Mouse (Mus musculus): ENCODE results near the gene Armc5. TPM values are rescaled to one million over a fixed set of nuclear protein-coding genes. Genes with fewer than 3 reads are reported as not detected.

Armc5 gene
- polyA plus RNA-seq, 2 experiments, result 4.6 to 5.2 TPM

- Histone ChIP-seq H3K9me3 (ENCODE audit: control insufficient read depth, low read length) (no peaks in the 10 kb centered on the region), H3K4me3 (ENCODE audit: insufficient read depth in 1 of 2, low read depth in 2 of 2, low read length in 2 of 2) (no peak overlapping the region), H3K27ac (no peak overlapping the region), H3K36me3 (replicated peaks; ENCODE audit: control insufficient read depth, insufficient read depth, low read depth) (no peaks in the 10 kb centered on the region; the same call in 1 of the 2 replicates), H3K27me3 (ENCODE audit: control insufficient read depth, insufficient read depth, low read length) (peaks cover 9% of the 10 kb centered on the region), H3K4me2 (ENCODE audit: low read depth) (peak overlapping the region; percentile 18; the same call in 1 of the 2 replicates), H3K9ac (replicated peaks) (no peak overlapping the region), H3K4me1 (replicated peaks; ENCODE audit: control insufficient read depth in 2 of 2, insufficient read depth in 2 of 2, low read length in 1 of 2) (peaks cover 11% of the 10 kb centered on the region in 2 experiments)
- DNase-seq (ENCODE audit: low read depth in 3 of 3, low spot score in 3 of 3) (no peak), ATAC-seq (ENCODE audit: insufficient read depth) (no peak)
- WGBS (ENCODE audit: insufficient replicate concordance), result 76% methylated on average over 10 of the region's 10 CpGs
- TF ChIP-seq EP300 (IDR thresholded peaks at IDR 0.05; ENCODE audit: low read depth) (no peak), CTCF (IDR thresholded peaks at IDR 0.05; ENCODE audit: low read depth) (no peak)
These were observed 11.2 kb downstream of the Armc5 start for GRCm38 (mm10) chr7:128248081-128249042.

GRCm38 (mm10) chr7:128249998-128250397 lies 12.9 kb downstream of the Armc5 start:
- WGBS (ENCODE audit: insufficient replicate concordance), result 54% methylated on average over 5 of the region's 5 CpGs
- H3K27ac ChIP-seq, result no peak overlapping the region
- H3K27me3 ChIP-seq (ENCODE audit: control insufficient read depth, insufficient read depth, low read length), result peaks cover 9% of the 10 kb centered on the region
- H3K4me3 ChIP-seq (ENCODE audit: insufficient read depth in 1 of 2, low read depth in 2 of 2, low read length in 2 of 2), result no peak overlapping the region
- H3K9me3 ChIP-seq (ENCODE audit: control insufficient read depth, low read length), result no peaks in the 10 kb centered on the region
- TF ChIP-seq CTCF (IDR thresholded peaks at IDR 0.05; ENCODE audit: low read depth), result no peak
- no peak for TF ChIP-seq EP300 (IDR thresholded peaks at IDR 0.05; ENCODE audit: low read depth)
- H3K4me1 ChIP-seq (replicated peaks; ENCODE audit: control insufficient read depth in 2 of 2, insufficient read depth in 2 of 2, low read length in 1 of 2), result peaks cover 11% of the 10 kb centered on the region in 2 experiments
- ATAC-seq (ENCODE audit: insufficient read depth) (no peak), DNase-seq (ENCODE audit: low read depth in 3 of 3, low spot score in 3 of 3) (no peak)
- no peak overlapping the region for H3K9ac ChIP-seq (replicated peaks)
- no peak overlapping the region for H3K4me2 ChIP-seq (ENCODE audit: low read depth)
- H3K36me3 ChIP-seq (replicated peaks; ENCODE audit: control insufficient read depth, insufficient read depth, low read depth), result no peaks in the 10 kb centered on the region

GRCm38 (mm10) chr7:128251946-128252345 lies 14.8 kb downstream of the Armc5 start:
- no peaks in the 10 kb centered on the region for H3K9me3 ChIP-seq (ENCODE audit: control insufficient read depth, low read length)
- H3K4me2 ChIP-seq (ENCODE audit: low read depth), result no peak overlapping the region
- H3K27ac ChIP-seq, result no peak overlapping the region
- TF ChIP-seq EP300 (IDR thresholded peaks at IDR 0.05; ENCODE audit: low read depth), result no peak
- no peak for TF ChIP-seq CTCF (IDR thresholded peaks at IDR 0.05; ENCODE audit: low read depth)
- H3K27me3 ChIP-seq (ENCODE audit: control insufficient read depth, insufficient read depth, low read length), result peaks cover 9% of the 10 kb centered on the region
- DNase-seq (ENCODE audit: low read depth in 3 of 3, low spot score in 3 of 3) (no peak), ATAC-seq (ENCODE audit: insufficient read depth) (no peak)
- H3K9ac ChIP-seq (replicated peaks), result no peak overlapping the region
- no peak overlapping the region for H3K4me3 ChIP-seq (ENCODE audit: insufficient read depth in 1 of 2, low read depth in 2 of 2, low read length in 2 of 2)
- WGBS (ENCODE audit: insufficient replicate concordance), result 52% methylated on average over 12 of the region's 12 CpGs
- peaks cover 7 to 9% of the 10 kb centered on the region in 2 experiments for H3K4me1 ChIP-seq (replicated peaks; ENCODE audit: control insufficient read depth in 2 of 2, insufficient read depth in 2 of 2, low read length in 1 of 2)
- H3K36me3 ChIP-seq (replicated peaks; ENCODE audit: control insufficient read depth, insufficient read depth, low read depth), result no peaks in the 10 kb centered on the region

GRCm38 (mm10) chr7:128252609-128253008 lies 15.5 kb downstream of the Armc5 start:
- TF ChIP-seq CTCF (IDR thresholded peaks at IDR 0.05; ENCODE audit: low read depth) (no peak), EP300 (IDR thresholded peaks at IDR 0.05; ENCODE audit: low read depth) (no peak)
- Histone ChIP-seq H3K9ac (replicated peaks) (no peak overlapping the region), H3K36me3 (replicated peaks; ENCODE audit: control insufficient read depth, insufficient read depth, low read depth) (no peaks in the 10 kb centered on the region), H3K9me3 (ENCODE audit: control insufficient read depth, low read length) (no peaks in the 10 kb centered on the region), H3K27ac (no peak overlapping the region), H3K27me3 (ENCODE audit: control insufficient read depth, insufficient read depth, low read length) (peaks cover 7% of the 10 kb centered on the region), H3K4me1 (replicated peaks; ENCODE audit: control insufficient read depth in 2 of 2, insufficient read depth in 2 of 2, low read length in 1 of 2) (peaks cover 5% of the 10 kb centered on the region in 2 experiments; a peak in 3 of 4 replicates), H3K4me3 (ENCODE audit: insufficient read depth in 1 of 2, low read depth in 2 of 2, low read length in 2 of 2) (no peak overlapping the region), H3K4me2 (ENCODE audit: low read depth) (peak overlapping the region; percentile 15)
- DNase-seq (ENCODE audit: low read depth in 3 of 3, low spot score in 3 of 3), result no peak
- ATAC-seq (ENCODE audit: insufficient read depth), result no peak
- WGBS (ENCODE audit: insufficient replicate concordance), result 21% methylated on average over 24 of the region's 24 CpGs

- no peak for ATAC-seq (ENCODE audit: insufficient read depth)
- WGBS (ENCODE audit: insufficient replicate concordance), result 52% methylated on average over 2 of the region's 2 CpGs
- Histone ChIP-seq H3K4me3 (ENCODE audit: insufficient read depth in 1 of 2, low read depth in 2 of 2, low read length in 2 of 2) (no peak overlapping the region), H3K27ac (no peak overlapping the region), H3K36me3 (replicated peaks; ENCODE audit: control insufficient read depth, insufficient read depth, low read depth) (no peaks in the 10 kb centered on the region), H3K27me3 (ENCODE audit: control insufficient read depth, insufficient read depth, low read length) (peaks cover 7% of the 10 kb centered on the region), H3K4me2 (ENCODE audit: low read depth) (no peak overlapping the region), H3K4me1 (replicated peaks; ENCODE audit: control insufficient read depth in 2 of 2, insufficient read depth in 2 of 2, low read length in 1 of 2) (peaks cover 3 to 5% of the 10 kb centered on the region in 2 experiments), H3K9me3 (ENCODE audit: control insufficient read depth, low read length) (no peaks in the 10 kb centered on the region), H3K9ac (replicated peaks) (no peak overlapping the region)
- TF ChIP-seq CTCF (IDR thresholded peaks at IDR 0.05; ENCODE audit: low read depth) (no peak), EP300 (IDR thresholded peaks at IDR 0.05; ENCODE audit: low read depth) (no peak)
- DNase-seq (ENCODE audit: low read depth in 3 of 3, low spot score in 3 of 3), result no peak
These were observed 17.8 kb downstream of the Armc5 start for GRCm38 (mm10) chr7:128254978-128255377.
